Mouse (Mus musculus): ENCODE data around the gene Gm42906.

Gene Gm42906

GRCm38 (mm10) chr5:151299576-151299975 lies 128.4 kb downstream of the Gm42906 start:
- no peak for DNase-seq (ENCODE audit: low spot score in 2 of 2)

- DNase-seq (ENCODE audit: low spot score in 2 of 2), result no peak
Measured at GRCm38 (mm10) chr5:151298371-151298770, 129.6 kb downstream of the Gm42906 start.

GRCm38 (mm10) chr5:151296244-151296643 lies 131.7 kb downstream of the Gm42906 start:
- DNase-seq (ENCODE audit: low spot score in 2 of 2), result no peak

- no peak for DNase-seq (ENCODE audit: low spot score in 2 of 2)
Measured at GRCm38 (mm10) chr5:151293591-151293990, 134.4 kb downstream of the Gm42906 start.

GRCm38 (mm10) chr5:151292310-151292709 lies 135.7 kb downstream of the Gm42906 start:
- peak; percentile 34 to 71 for DNase-seq (ENCODE audit: low spot score in 2 of 2)

- no peak for DNase-seq (ENCODE audit: low spot score in 2 of 2)
Measured at GRCm38 (mm10) chr5:151286331-151286730, 141.6 kb downstream of the Gm42906 start.

GRCm38 (mm10) chr5:151279531-151279930 lies 148.4 kb downstream of the Gm42906 start:
- DNase-seq (ENCODE audit: low spot score in 2 of 2), result no peak

GRCm38 (mm10) chr5:151277927-151278326 lies 150.0 kb downstream of the Gm42906 start:
- no peak for DNase-seq (ENCODE audit: low spot score in 2 of 2)

GRCm38 (mm10) chr5:151275986-151276385 lies 152.0 kb downstream of the Gm42906 start:
- DNase-seq (ENCODE audit: low spot score in 2 of 2), result no peak

- no peak for DNase-seq (ENCODE audit: low spot score in 2 of 2)
Measured at GRCm38 (mm10) chr5:151274265-151274664, 153.7 kb downstream of the Gm42906 start.

GRCm38 (mm10) chr5:151270815-151271214 lies 157.1 kb downstream of the Gm42906 start:
- DNase-seq (ENCODE audit: low spot score in 2 of 2), result no peak

- DNase-seq (ENCODE audit: low spot score in 2 of 2), result no peak
Measured at GRCm38 (mm10) chr5:151266896-151267634, 160.9 kb downstream of the Gm42906 start.

GRCm38 (mm10) chr5:151261558-151261957 lies 166.4 kb downstream of the Gm42906 start:
- DNase-seq (ENCODE audit: low spot score in 2 of 2), result no peak

GRCm38 (mm10) chr5:151252213-151252612 lies 175.8 kb downstream of the Gm42906 start:
- no peak for DNase-seq (ENCODE audit: low spot score in 2 of 2)

- no peak for DNase-seq (ENCODE audit: low spot score in 2 of 2)
Measured at GRCm38 (mm10) chr5:151251656-151252055, 176.3 kb downstream of the Gm42906 start.

GRCm38 (mm10) chr5:151248671-151249620 lies 179.0 kb downstream of the Gm42906 start:
- no peak for DNase-seq (ENCODE audit: low spot score in 2 of 2)

GRCm38 (mm10) chr5:151248084-151248483 lies 179.9 kb downstream of the Gm42906 start:
- DNase-seq (ENCODE audit: low spot score in 2 of 2), result no peak

GRCm38 (mm10) chr5:151247115-151247875 lies 180.7 kb downstream of the Gm42906 start:
- DNase-seq (ENCODE audit: low spot score in 2 of 2), result no peak

GRCm38 (mm10) chr5:151246287-151246686 lies 181.7 kb downstream of the Gm42906 start:
- no peak for DNase-seq (ENCODE audit: low spot score in 2 of 2)

- DNase-seq (ENCODE audit: low spot score in 2 of 2), result no peak
Measured at GRCm38 (mm10) chr5:151245571-151245970, 182.4 kb downstream of the Gm42906 start.

- no peak for DNase-seq (ENCODE audit: low spot score in 2 of 2)
Measured at GRCm38 (mm10) chr5:151238730-151239129, 189.2 kb downstream of the Gm42906 start.

- DNase-seq (ENCODE audit: low spot score in 2 of 2), result no peak
Measured at GRCm38 (mm10) chr5:151236411-151236810, 191.6 kb downstream of the Gm42906 start.

All from spleen, postnatal 4 days (tissue).